Mouse (Mus musculus) kidney, postnatal 25 days (tissue): Measurements from ENCODE around the gene Gjb5.

Experiments used
- DNase-seq, 2 experiments: peaks; one replicate each; pipeline ENCODE4 v3.0.0; 2021; ENCODE audit warnings: mixed read lengths in 2 of 2

Gene Gjb5

DNA sequence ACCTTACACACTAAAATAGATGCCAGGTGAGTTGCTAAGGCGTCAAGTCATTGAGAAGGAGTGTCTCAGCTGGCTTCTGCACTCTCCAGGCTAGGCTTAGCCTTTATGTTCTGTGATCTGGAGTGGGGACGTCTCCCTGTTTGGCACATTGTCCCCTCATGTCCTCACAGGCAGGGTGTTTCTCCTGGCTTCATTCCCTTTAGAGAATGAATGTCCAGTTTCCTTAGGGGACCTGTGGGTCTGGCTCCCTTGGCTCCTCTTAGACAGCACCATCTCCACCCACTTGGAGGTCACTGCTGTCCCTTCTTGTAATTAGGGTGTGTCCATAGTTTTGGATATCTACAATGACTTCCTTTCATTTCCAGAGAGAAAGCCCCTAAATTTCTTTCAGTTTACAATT, 51.1 kb downstream of the Gjb5 start:
- DNase-seq: no peak
